Comparison of ENCODE assay signal across 12 mouse cellular contexts in the genomic region with DNA sequence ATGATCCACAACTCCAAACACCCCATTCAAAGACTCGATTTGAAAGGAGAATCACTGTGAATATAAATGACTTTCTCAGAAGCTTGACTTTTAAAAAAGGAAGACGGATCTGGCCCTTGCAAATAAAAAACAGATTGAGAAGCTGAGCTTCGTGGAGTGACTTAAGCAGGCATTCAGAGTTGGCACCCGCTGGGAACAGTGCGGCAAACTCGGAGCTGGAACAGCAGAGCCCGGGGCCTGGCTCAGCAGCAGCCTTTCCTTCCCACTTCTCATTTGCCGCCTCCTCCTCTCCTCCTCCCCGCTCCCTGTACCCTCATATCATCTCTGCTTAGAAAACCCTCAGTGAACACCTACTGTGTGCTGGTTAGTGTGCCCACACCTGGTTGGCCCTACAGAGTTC. TPM values are rescaled to one million over a fixed set of nuclear protein-coding genes. Genes with fewer than 3 reads are reported as not detected.
DNase-seq lines count a peak whose midpoint lies in the region; ATAC-seq lines count a peak whose summit lies in the region.
"Had no signal": no experiment of that assay in that cellular context is flagged by ENCODE, and none has a peak within 500 bp of the region (broad histone marks: within the 10 kb centered on the region; RNA-seq: fewer than 3 reads in every experiment).

No protein-coding gene starts in this region.

- no peak overlapping the region for H3K9ac ChIP-seq in hindbrain, embryonic 12.5 days
- H3K9ac ChIP-seq in kidney, embryonic 16.5 days (replicated peaks; ENCODE audit: low read length), result no peak overlapping the region
- H3K9ac ChIP-seq: liver, embryonic 14.5 days had no signal

- H3K36me3 ChIP-seq in hindbrain, embryonic 12.5 days, result no peaks in the 10 kb centered on the region
- H3K36me3 ChIP-seq in hindbrain, embryonic 10.5 days, result no peaks in the 10 kb centered on the region
- H3K36me3 ChIP-seq in kidney, embryonic 16.5 days (ENCODE audit: insufficient read depth, low read length), result no peaks in the 10 kb centered on the region

- H3K4me3 ChIP-seq in hindbrain, embryonic 12.5 days, result no peak overlapping the region
- no peak overlapping the region for H3K4me3 ChIP-seq in hindbrain, embryonic 10.5 days
- H3K4me3 ChIP-seq in kidney, embryonic 16.5 days (ENCODE audit: low read length), result no peak overlapping the region

- intact Hi-C loops in gastrocnemius, postnatal 14 days (cut with DNase I; ENCODE audit: low total_unique reads), result no loop called here

- peak overlapping the region; percentile 30; the same call in 1 of the 2 replicates for H3K27ac ChIP-seq in hindbrain, embryonic 12.5 days
- H3K27ac ChIP-seq in hindbrain, embryonic 10.5 days, result no peak overlapping the region
- no peak overlapping the region for H3K27ac ChIP-seq in kidney, embryonic 16.5 days (ENCODE audit: low read length)
- H3K27ac ChIP-seq: liver, embryonic 14.5 days had no signal

- H3K4me1 ChIP-seq in hindbrain, embryonic 12.5 days, result peaks cover 36% of the 10 kb centered on the region
- H3K4me1 ChIP-seq in hindbrain, embryonic 10.5 days (replicated peaks), result peaks cover 25% of the 10 kb centered on the region
- peaks cover 18% of the 10 kb centered on the region; the same call in 1 of the 2 replicates for H3K4me1 ChIP-seq in kidney, embryonic 16.5 days (ENCODE audit: insufficient read depth, low read length)

- ATAC-seq in hindbrain, embryonic 12.5 days (ENCODE audit: low FRiP score), result no peak
- ATAC-seq in kidney, embryonic 16.5 days (ENCODE audit: low FRiP score, low TSS enrichment), result no peak

- 20% methylated on average over 9 of the region's 9 CpGs for WGBS in hindbrain, embryonic 12.5 days
- WGBS in hindbrain, embryonic 10.5 days, result 18% methylated on average over 9 of the region's 9 CpGs
- WGBS in kidney, embryonic 16.5 days, result 48% methylated on average over 9 of the region's 9 CpGs

- DNase-seq in hindbrain, embryonic 10.5 days (ENCODE audit: low spot score), result no peak
- peak; percentile 27 to 36 for DNase-seq in frontal cortex, postnatal 25 days (ENCODE audit: low spot score in 2 of 2)
- peak; percentile 38 for DNase-seq in left cerebral cortex, adult 11 months (ENCODE audit: low spot score)
- peak; percentile 70 for DNase-seq in right cerebral cortex, postnatal 25 days
- DNase-seq in gastrocnemius, postnatal 14 days, result no peak
- DNase-seq in gastrocnemius, postnatal 10 days, result no peak
- DNase-seq: gastrocnemius, postnatal 36 days; heart, postnatal 14 days; kidney, postnatal 10 days had no signal

- 0 out of 2 replicates have a peak, but pooled peaks cover 4% of the 10 kb centered on the region for H3K9me3 ChIP-seq in hindbrain, embryonic 12.5 days (replicated peaks)
- H3K9me3 ChIP-seq in hindbrain, embryonic 10.5 days, result peaks cover 10% of the 10 kb centered on the region
- H3K9me3 ChIP-seq in kidney, embryonic 16.5 days (ENCODE audit: low read length), result peaks cover 4% of the 10 kb centered on the region; the same call in 1 of the 2 replicates

- H3K4me2 ChIP-seq in hindbrain, embryonic 12.5 days (replicated peaks), result no peak overlapping the region
- H3K4me2 ChIP-seq in kidney, embryonic 16.5 days (replicated peaks; ENCODE audit: low read depth, low read length), result no peak overlapping the region

- no peaks in the 10 kb centered on the region; the same call in 1 of the 2 replicates for H3K27me3 ChIP-seq in hindbrain, embryonic 12.5 days
- H3K27me3 ChIP-seq in hindbrain, embryonic 10.5 days (ENCODE audit: insufficient read depth, poor library complexity, severe bottlenecking), result peaks cover 7% of the 10 kb centered on the region
- H3K27me3 ChIP-seq in kidney, embryonic 16.5 days (ENCODE audit: insufficient read depth, low read length), result no peaks in the 10 kb centered on the region

RNA-seq across cellular contexts. Expression of gene Chst8, which starts 34.1 kb away (rescaled TPM):
- 22.4 and 24.7 TPM in 2 replicates for polyA plus RNA-seq in hindbrain, embryonic 12.5 days (2016; fragmentation: Nextera tagmentation; extraction: Ambion mirVana)
- polyA plus RNA-seq in hindbrain, embryonic 10.5 days (2016; fragmentation: Nextera tagmentation; extraction: Ambion mirVana), result 12.2 and 17.5 TPM in 2 replicates
- total RNA-seq in gastrocnemius, postnatal 14 days (2021), result under 1 TPM; 0.13 to 0.66 TPM
- total RNA-seq in gastrocnemius, postnatal 10 days (2021), result under 1 TPM; 0.49 to 0.84 TPM
- polyA plus RNA-seq in kidney, embryonic 16.5 days (2015; fragmentation: Nextera tagmentation; extraction: Ambion mirVana), result 15.4 and 16.5 TPM in 2 replicates

Comparison
In these comparisons a context has a peak if more than half of its experiments do, and no peak if none do; other contexts are left out.
1. DNase-seq: peak in frontal cortex, postnatal 25 days (2 of 2), left cerebral cortex, adult 11 months (single experiment) and right cerebral cortex, postnatal 25 days (single experiment); none in hindbrain, embryonic 10.5 days (single experiment), gastrocnemius, postnatal 14 days (single experiment) and gastrocnemius, postnatal 10 days (single experiment).